Mouse (Mus musculus): ENCODE data around the gene Olfr110.

GRCm38 (mm10) chr17:37507730-37508129 lies 15.5 kb downstream of the Olfr110 start, which contains the start of gene Olfr111:
- TF ChIP-seq POLR2A (IDR thresholded peaks at IDR 0.05; ENCODE audit: extremely low read depth, insufficient read depth, low read length): no peak
- TF ChIP-seq CTCF (IDR thresholded peaks at IDR 0.05; ENCODE audit: low read depth, low read length): no peak

All from liver, adult 2 months (tissue).